Mouse (Mus musculus) embryonic fibroblast, embryonic 13.5 days (primary cell): Measurements from ENCODE around the gene Ltbp4. TPM values are rescaled to one million over a fixed set of nuclear protein-coding genes. Genes with fewer than 3 reads are reported as not detected.

Source experiments
- H3K27ac ChIP-seq: 2 replicates; pipeline ENCODE4 v1.5.1; 2012; ENCODE audit warnings: low read length, control low read depth, inconsistent platforms; ENCODE audit not compliant: insufficient read depth
- H3K4me1 ChIP-seq: 2 replicates; pipeline ENCODE4 v1.6.1; 2011; ENCODE audit warnings: low read length; ENCODE audit not compliant: control insufficient read depth, insufficient read depth
- H3K4me3 ChIP-seq: 2 replicates; pipeline ENCODE4 v1.5.1; 2011; ENCODE audit warnings: mild to moderate bottlenecking, control low read depth, low read length; ENCODE audit not compliant: insufficient read depth
- CTCF ChIP-seq: IDR thresholded peaks from 2 replicates; pipeline ENCODE4 v1.5.1; 2011; ENCODE audit warnings: mild to moderate bottlenecking, control low read depth, low read length, moderate library complexity, borderline replicate concordance; ENCODE audit not compliant: insufficient read depth
- POLR2A ChIP-seq: IDR thresholded peaks from 2 replicates; pipeline ENCODE4 v1.6.1; 2011; ENCODE audit warnings: low read depth, mild to moderate bottlenecking, control low read depth, low read length, moderate library complexity
- polyA plus RNA-seq: library from polyadenylated mRNA; stranded (reverse); fragments of >200 nt; gene quantifications from 2 replicates; pipeline ENCODE4 v1.2.4, GENCODE M21; 2011; ENCODE audit warnings: low read depth; ENCODE audit not compliant: missing spikeins, insufficient read length

Ltbp4 gene
- polyA plus RNA-seq, 1 experiment: 46.5 TPM

DNA sequence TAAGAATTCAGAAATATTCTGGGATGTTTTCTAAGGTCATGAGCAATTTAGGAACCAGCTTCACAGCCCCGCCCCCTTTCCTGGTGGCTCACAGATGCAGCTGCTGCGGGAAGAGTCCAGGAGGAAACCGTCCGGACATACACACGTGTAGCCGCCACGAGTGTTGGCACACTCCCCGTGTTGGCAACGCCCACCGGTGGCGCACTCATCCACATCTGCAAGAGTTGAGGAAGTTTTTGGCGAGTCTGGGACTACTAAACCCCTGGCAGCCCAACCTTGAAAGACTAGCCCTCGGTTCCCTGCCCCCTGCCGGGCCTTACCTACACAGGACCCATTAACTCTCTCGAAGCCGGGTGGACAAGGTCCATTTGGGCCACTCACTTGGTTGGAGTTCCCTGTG, 8.8 kb downstream of the Ltbp4 start:
- TF ChIP-seq CTCF: no peak
- TF ChIP-seq POLR2A: no peak
- Histone ChIP-seq H3K27ac (no peak overlapping the region), H3K4me1 (no peaks in the 10 kb centered on the region), H3K4me3 (no peak overlapping the region)

DNA sequence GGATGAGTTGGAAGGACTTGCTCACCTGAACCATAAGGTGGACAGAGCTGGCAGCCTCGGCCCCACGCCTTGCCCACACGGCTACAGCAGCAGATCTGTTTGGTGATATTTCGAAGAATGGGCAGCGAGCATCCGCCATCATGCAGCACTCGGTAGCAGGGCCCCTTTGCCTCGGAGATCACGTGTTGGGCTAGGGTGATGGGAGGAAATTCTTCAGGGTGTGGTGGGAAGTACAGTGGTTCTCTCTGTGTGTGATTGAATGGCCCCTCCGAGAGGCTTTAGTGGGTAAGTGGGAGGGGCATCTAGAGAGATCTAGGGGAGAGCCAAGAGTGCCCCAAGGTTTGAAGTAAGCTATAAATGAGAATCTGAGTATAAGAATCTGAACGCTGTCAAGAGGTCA, 9.3 kb downstream of the Ltbp4 start:
- no peaks in the 10 kb centered on the region for H3K4me1 ChIP-seq
- H3K4me3 ChIP-seq: no peak overlapping the region
- TF ChIP-seq CTCF: no peak
- no peak for TF ChIP-seq POLR2A

DNA sequence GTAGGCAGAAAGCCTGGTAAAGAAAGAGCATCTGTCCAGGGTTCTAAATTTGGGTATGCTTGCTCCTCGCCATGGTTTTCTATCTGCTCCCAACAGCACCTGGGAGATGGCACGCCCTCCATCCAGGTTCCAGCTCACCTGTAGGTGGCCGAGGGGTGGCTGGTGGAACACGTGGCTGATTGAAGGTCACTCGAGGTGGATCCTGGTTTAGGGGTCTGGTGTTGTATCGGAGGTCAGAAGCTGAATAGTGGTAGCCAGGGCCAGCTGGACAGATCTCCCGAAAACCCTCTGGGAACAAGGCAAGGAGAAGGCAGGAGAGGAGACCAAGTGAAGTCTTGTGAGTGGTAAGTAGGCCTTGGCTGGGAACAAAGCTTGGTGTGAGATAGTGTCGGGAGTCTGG, 10.0 kb downstream of the Ltbp4 start:
- Histone ChIP-seq H3K4me3 (no peak overlapping the region), H3K27ac (no peak overlapping the region), H3K4me1 (no peaks in the 10 kb centered on the region)
- no peak for TF ChIP-seq CTCF

More for the DNA sequence above, 9.3 kb downstream of the Ltbp4 start:
- H3K27ac ChIP-seq: no peak overlapping the region

DNA sequence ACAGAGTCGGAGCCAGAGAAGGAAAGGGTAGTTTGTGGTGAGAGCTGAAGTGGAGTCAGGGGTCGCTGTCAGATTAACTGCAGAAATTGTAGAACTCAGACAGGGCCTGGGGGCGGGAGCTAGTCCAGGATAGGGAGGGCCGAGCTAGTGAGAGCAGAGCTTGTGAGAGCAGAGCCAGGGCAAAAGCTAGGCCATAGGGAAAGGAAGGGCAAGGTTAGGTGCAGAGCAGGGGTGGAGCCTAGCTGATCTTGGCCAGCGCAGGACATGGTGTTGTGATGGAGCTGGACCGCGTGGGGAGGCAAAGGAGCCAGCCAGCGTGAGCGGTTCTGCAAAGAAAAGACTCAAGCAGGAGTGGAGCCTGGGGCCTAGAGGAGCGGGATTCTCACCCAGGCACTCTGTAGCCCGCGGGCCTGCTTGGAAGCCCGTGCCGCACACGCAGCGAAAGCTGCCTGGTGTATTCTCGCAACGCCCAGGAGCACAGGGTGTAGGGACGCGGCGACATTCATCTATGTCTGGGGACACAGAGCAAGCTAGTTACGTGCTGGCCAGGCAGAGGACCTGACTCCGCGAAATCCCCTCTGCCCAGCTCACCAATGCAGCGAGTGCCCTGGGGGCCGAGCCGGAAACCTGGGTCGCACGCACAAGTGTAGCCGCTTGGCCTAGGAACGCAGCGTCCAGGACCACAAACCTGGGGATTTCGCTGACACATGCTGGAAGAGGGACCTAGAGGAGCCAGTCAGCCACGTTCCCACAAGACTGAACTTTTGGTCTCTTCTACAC, 11.2 kb downstream of the Ltbp4 start:
- TF ChIP-seq POLR2A (no peak), CTCF (no peak)
- H3K27ac ChIP-seq: no peak overlapping the region
- no peaks in the 10 kb centered on the region for H3K4me1 ChIP-seq

DNA sequence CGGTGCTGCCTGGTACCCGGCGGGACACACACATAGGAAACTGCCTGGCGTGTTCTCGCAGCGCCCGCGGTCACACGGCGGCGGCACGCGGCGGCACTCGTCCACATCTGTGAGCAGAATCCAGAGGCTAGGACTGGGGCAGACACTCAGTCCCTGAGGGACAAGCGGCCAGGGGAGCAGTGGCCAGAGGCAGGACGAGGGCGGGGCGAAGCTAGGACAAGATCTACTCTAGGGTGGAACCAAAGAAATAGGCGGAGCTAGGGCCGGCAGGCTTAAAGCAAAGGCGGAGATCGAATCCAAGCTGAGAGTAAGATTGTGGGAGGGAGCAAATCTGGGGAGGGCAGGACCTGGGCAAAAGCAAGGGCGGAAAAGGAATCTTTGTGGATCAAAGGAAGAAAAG, 11.8 kb downstream of the Ltbp4 start:
- no peak overlapping the region for H3K27ac ChIP-seq
- TF ChIP-seq POLR2A (no peak), CTCF (no peak)
- H3K4me3 ChIP-seq: no peak overlapping the region
- no peaks in the 10 kb centered on the region for H3K4me1 ChIP-seq

More for the DNA sequence above, 11.2 kb downstream of the Ltbp4 start:
- no peak overlapping the region for H3K4me3 ChIP-seq

DNA sequence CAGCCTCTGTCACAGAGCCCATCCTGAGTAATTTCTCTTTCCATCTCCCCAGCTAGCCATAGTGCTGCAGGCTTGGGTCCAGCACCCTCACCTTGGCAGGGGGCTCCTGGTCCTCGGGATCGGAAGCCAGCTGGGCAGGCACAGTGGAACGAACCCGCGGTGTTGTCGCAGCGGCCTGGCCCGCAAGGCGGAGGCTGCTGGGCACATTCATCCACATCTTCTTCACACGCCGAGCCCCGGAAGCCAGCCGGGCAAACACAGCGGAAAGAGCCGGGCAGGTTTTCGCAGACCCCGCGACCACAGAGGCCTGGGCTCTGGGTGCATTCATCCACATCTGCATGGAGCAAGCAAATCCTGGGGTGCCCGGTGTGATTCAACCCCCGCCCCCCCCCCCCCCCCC, 12.6 kb downstream of the Ltbp4 start:
- Histone ChIP-seq H3K27ac (no peak overlapping the region), H3K4me3 (no peak overlapping the region), H3K4me1 (no peaks in the 10 kb centered on the region)
- TF ChIP-seq CTCF (no peak), POLR2A (no peak)

DNA sequence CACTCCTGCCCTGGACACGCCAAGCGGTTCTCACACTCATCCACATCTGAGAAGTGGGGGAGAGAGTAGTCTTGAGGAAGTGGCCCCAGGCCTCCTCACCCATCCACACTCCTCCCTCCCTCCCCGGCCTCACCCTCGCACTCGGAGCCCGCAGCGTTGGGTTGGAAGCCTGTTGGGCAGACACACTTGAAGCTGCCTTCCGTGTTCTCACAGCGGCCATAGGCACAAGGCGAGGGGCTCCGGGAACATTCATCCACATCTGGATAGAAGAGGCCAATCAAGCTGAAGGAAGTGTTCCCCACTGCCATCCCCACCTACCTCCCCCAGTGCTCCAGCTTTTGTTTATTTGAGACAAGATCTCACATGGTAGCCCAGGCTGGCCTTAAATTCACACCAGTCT, 13.3 kb downstream of the Ltbp4 start:
- H3K27ac ChIP-seq: no peak overlapping the region
- TF ChIP-seq CTCF (no peak), POLR2A (no peak)
- H3K4me3 ChIP-seq: no peak overlapping the region
- H3K4me1 ChIP-seq: no peaks in the 10 kb centered on the region

DNA sequence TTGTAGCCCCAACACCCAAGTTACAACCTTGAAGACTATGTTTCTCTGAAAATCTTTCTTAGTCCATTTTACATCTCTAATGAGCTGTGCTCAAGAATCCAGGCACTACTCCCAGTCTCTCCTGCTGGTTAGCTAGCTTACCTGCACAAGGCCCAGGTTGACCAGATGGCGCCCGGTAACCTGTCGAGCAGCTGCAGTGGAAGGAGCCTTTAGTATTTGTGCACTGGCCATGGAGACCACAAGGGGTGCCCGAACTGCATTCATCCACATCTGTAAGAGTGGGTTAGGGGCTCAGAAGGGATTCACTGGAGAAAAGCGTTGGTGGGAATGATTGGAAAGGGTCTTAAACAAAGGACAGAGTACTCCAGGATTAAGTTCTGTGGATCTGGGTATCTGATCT, 14.5 kb downstream of the Ltbp4 start:
- no peak overlapping the region for H3K4me3 ChIP-seq
- TF ChIP-seq CTCF (no peak), POLR2A (no peak)
- no peaks in the 10 kb centered on the region for H3K4me1 ChIP-seq
- no peak overlapping the region for H3K27ac ChIP-seq

DNA sequence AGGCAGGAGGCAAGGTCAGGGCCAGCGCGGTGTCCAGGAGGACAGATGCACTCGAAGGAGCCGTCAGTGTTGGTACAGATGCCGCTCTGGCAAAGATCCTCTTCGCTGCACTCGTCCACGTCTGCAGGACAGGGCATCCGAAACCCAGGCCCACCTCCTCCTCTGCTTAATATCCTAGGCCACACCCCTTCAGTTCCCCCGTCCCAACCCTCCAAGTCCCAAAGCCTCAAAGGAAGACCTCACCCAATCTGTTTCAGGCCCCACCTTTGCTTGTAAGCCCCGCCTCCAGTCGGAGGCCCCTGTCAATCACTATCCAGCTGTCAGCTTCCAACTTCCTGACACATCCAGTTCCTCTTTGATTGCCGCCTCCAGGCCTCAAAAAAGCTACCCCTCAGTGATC, 15.2 kb downstream of the Ltbp4 start:
- H3K27ac ChIP-seq: no peak overlapping the region
- H3K4me3 ChIP-seq: no peak overlapping the region
- H3K4me1 ChIP-seq: no peaks in the 10 kb centered on the region
- TF ChIP-seq POLR2A (no peak), CTCF (no peak)

DNA sequence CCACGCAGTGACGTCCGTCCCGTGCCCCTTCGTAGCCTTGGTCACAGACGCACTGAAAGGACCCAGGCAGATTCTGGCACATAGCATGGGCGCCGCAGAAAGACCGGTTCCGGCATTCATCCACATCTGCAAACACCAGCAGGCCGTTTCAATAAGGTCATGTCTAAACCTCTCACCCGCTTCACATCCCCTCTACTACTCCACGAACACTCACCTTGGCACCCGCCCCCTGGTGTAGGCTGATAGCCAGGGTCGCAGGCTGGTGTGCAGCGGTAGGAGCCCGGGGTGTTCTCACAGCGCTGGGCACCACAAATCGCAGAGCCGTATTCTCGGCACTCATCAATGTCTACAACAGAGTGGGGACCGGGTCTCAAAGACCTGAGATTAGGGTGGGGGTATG, 18.1 kb downstream of the Ltbp4 start:
- Histone ChIP-seq H3K27ac (no peak overlapping the region), H3K4me3 (no peak overlapping the region), H3K4me1 (no peaks in the 10 kb centered on the region)
- TF ChIP-seq CTCF (no peak), POLR2A (no peak)

DNA sequence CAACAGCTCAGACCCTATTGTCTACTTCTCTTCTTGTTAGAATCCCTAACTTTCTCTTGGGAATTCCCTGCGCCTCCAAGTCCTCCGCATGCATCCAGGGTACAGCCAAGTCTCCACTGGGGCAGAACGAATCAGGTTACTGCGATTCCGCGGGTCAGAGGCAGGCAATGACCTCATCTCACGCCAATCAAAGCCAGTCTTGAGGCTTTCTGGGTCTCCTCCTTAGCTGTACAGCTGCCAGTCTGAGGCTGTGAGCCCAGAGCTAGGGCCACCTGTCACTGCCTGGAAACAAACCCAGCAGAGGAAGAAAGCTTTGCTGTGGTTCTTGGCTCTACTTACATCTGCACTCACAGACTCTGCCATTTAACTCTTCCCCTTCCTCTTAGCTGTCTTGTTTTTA, 21.5 kb downstream of the Ltbp4 start:
- no peaks in the 10 kb centered on the region for H3K4me1 ChIP-seq
- TF ChIP-seq POLR2A: no peak
- no peak for TF ChIP-seq CTCF
- H3K27ac ChIP-seq: no peak overlapping the region
- no peak overlapping the region for H3K4me3 ChIP-seq
